Mouse (Mus musculus): ENCODE data around the gene Hnf1a.

DNA sequence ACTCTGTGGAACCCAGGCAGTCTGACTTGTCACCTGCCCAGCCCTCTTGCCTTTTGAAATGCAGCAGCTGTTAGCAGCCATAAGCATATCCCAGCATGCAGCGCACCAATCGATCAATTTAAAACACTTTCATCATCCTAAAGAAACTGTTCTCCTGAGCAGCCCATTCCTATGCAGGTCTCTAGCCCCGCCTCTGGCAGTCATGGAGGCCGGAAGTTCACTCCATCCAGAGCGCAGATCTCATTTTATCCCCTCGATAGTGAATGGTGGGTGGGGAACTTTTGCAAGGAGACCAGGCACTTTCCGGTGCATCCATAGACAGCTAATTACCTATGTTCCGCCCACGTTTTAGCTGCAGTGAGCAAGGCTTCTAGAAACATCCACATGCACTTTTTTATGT, 1.3 kb upstream of the Hnf1a start:
- TF ChIP-seq POLR2A (IDR thresholded peaks at IDR 0.05; ENCODE audit: borderline replicate concordance, extremely low read depth, low read depth, low read length) (no peak), CTCF (IDR thresholded peaks at IDR 0.05; ENCODE audit: insufficient read depth, low read length) (no peak)

Measured in lung, adult 2 months (tissue).